Mouse (Mus musculus) limb, embryonic 15.5 days (tissue): ENCODE measurements at regions not wholly inside any gene's neighbourhood (a gene's known extent, or its start where the extent isn't known, plus 50 kb on each side); places are given as distances from the start of the nearest gene placed in this dataset.

Source experiments
- ATAC-seq: fragments of 200-750 bp; cut with Nextera tagmentation; 2 replicates; pipeline ENCODE4 v1.8.0; 2017; ENCODE audit warnings: low read depth, moderate TSS enrichment; ENCODE audit not compliant: insufficient number of reproducible peaks, low FRiP score, low TSS enrichment
- H3K27ac ChIP-seq: fragments of 300-500 bp; sonication (generic); 2 replicates; pipeline ENCODE4 v1.5.1; 2015; ENCODE audit warnings: moderate library complexity, mild to moderate bottlenecking, inconsistent platforms
- H3K27me3 ChIP-seq: fragments of 300-500 bp; sonication (generic); 2 replicates; pipeline ENCODE4 v1.6.1; 2015; ENCODE audit warnings: inconsistent platforms
- H3K36me3 ChIP-seq: fragments of 300-500 bp; sonication (generic); 2 replicates; pipeline ENCODE4 v1.6.1; 2015; ENCODE audit warnings: inconsistent platforms
- H3K4me1 ChIP-seq: fragments of 300-500 bp; sonication (generic); 2 replicates; pipeline ENCODE4 v1.6.1; 2015; ENCODE audit warnings: inconsistent platforms
- H3K4me2 ChIP-seq: fragments of 300-500 bp; sonication (generic); 2 replicates; pipeline ENCODE4 v1.6.1; 2015; ENCODE audit warnings: mild to moderate bottlenecking, inconsistent platforms
- H3K4me3 ChIP-seq: fragments of 300-500 bp; sonication (generic); 2 replicates; pipeline ENCODE4 v1.5.1; 2015; ENCODE audit warnings: mild to moderate bottlenecking, inconsistent platforms
- H3K9ac ChIP-seq: fragments of 300-500 bp; sonication (generic); 2 replicates; pipeline ENCODE4 v1.6.1; 2015; ENCODE audit warnings: inconsistent platforms
- H3K9me3 ChIP-seq: fragments of 300-500 bp; sonication (generic); 2 replicates; pipeline ENCODE4 v1.6.1; 2016; ENCODE audit warnings: inconsistent platforms
- whole genome bisulfite sequencing: fragments of 180-500 bp; shearing (Covaris S2); methylation state at CpG from one replicate; pipeline ENCODE4 v1.1.7; 2015; 5-methylcytosine and 5-hydroxymethylcytosine counted together

DNA sequence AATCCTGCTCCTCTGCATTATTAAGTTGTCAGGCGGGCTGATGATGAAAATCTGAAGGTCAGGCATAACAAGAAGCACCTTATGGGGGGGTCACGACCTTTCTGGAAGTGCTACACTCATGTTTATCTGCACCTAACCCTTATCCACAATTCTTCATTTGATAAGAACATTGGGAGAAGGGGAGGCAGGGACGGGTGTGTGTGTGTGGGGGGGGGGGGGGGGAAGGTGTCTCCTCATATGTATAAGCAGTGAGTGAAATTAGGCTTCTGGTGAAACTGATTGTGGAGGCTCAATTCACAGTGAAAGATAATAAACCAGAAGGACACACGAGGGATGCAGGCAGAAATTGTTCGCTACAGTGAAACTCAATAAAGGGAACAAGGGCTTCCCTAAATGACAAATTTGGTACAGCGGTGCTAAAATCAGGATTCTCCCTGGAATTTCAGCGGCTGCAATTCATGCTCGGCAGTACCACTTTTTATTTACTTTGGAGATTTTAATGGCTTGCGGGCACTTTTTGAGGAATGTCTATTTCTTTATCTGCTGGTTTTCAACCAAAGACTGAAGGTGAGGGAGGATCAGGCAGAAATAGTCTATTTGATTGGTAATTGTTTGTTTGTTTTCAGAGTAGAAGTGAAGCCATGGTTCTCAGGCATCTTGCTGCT lies 327.2 kb downstream of the Gm10295 start:
- H3K27me3 ChIP-seq = peaks cover 6% of the 10 kb centered on the region; the same call in 1 of the 2 replicates
- ATAC-seq = no peak
- H3K36me3 ChIP-seq = no peaks in the 10 kb centered on the region
- H3K9ac ChIP-seq = no peak overlapping the region
- no peaks in the 10 kb centered on the region for H3K9me3 ChIP-seq
- H3K4me1 ChIP-seq = peaks cover 9% of the 10 kb centered on the region
- peak overlapping the region; percentile 24 for H3K4me3 ChIP-seq
- no peak overlapping the region for H3K27ac ChIP-seq
- WGBS = 14% methylated on average over 9 of the region's 9 CpGs
- peak overlapping the region; percentile 49 for H3K4me2 ChIP-seq

DNA sequence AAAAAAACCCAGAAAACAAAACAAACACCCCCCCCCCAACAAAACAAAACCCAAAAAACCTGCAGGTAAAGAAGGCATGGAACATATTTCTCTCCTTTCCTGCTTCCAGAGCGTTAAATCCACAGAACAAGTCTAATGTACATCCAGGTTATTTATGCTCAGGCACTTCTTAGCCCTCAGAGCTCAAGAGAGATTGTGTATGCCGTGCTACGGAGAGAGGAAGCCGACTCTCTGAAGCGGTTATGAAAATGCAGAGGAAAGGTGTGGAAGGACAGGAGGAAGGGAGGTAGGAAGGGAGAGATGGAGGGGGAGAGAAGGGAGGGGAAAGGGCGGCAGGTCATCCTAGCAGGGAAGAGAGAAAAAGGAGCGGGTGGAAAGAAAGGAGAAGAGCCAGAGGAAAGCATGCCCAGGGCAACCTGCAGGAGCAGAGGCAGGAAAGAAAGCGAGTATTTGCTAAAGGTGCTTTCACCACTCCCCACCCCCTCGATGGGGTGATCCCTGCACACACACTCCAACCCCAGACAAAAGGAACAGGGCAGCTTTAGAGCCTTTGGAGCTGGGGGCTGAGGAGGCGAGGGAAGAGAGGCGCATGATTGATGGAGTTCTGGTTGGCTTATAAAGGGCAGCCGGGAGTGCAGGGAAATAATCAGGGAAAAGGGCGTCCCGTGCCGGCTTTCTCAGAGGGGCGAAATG lies 327.9 kb downstream of the Gm10295 start:
- ATAC-seq = no peak
- peaks cover 9% of the 10 kb centered on the region for H3K4me1 ChIP-seq
- no peak overlapping the region for H3K9ac ChIP-seq
- no peaks in the 10 kb centered on the region for H3K36me3 ChIP-seq
- peak overlapping the region; percentile 24 for H3K4me3 ChIP-seq
- no peaks in the 10 kb centered on the region for H3K9me3 ChIP-seq
- 10% methylated on average over 16 of the region's 16 CpGs for WGBS
- H3K4me2 ChIP-seq = peak overlapping the region; percentile 49
- H3K27me3 ChIP-seq = peaks cover 6% of the 10 kb centered on the region; the same call in 1 of the 2 replicates
- no peak overlapping the region for H3K27ac ChIP-seq
